Mouse (Mus musculus) intestine, embryonic 14.5 days (tissue): ENCODE measurements at regions not wholly inside any gene's neighbourhood (a gene's known extent, or its start where the extent isn't known, plus 50 kb on each side); places are given as distances from the start of the nearest gene placed in this dataset.

Source experiments
- ATAC-seq: fragments of 200-750 bp; cut with Nextera tagmentation; replicated peaks from 2 replicates; pipeline ENCODE4 v1.8.0; 2017; ENCODE audit warnings: low read depth, moderate number of reproducible peaks, moderate TSS enrichment, moderate library complexity; ENCODE audit not compliant: low FRiP score, low TSS enrichment
- DNase-seq: peaks from one replicate; pipeline ENCODE4 v3.0.0-alpha.2; 2018; ENCODE audit warnings: low spot score
- H3K27ac ChIP-seq: fragments of 300-500 bp; sonication (generic); 2 replicates; pipeline ENCODE4 v1.5.1; 2014; ENCODE audit warnings: low read depth, mild to moderate bottlenecking, control low read depth
- H3K27me3 ChIP-seq: fragments of 300-500 bp; sonication (generic); replicated peaks from 2 replicates; pipeline ENCODE4 v1.6.1; 2014; ENCODE audit warnings: low read length, control low read depth; ENCODE audit not compliant: control insufficient read depth, insufficient read depth
- H3K36me3 ChIP-seq: fragments of 300-500 bp; sonication (generic); 2 replicates; pipeline ENCODE4 v1.6.1; 2014; ENCODE audit warnings: low read length, control low read depth; ENCODE audit not compliant: control insufficient read depth, insufficient read depth
- H3K4me1 ChIP-seq: fragments of 300-500 bp; sonication (generic); replicated peaks from 2 replicates; pipeline ENCODE4 v1.6.1; 2014; ENCODE audit warnings: low read length, control low read depth, mixed read lengths; ENCODE audit not compliant: control insufficient read depth, insufficient read depth
- H3K4me2 ChIP-seq: fragments of 300-500 bp; sonication (generic); 2 replicates; pipeline ENCODE4 v1.6.1; 2014; ENCODE audit warnings: low read length
- H3K4me3 ChIP-seq: fragments of 300-500 bp; sonication (generic); 2 replicates; pipeline ENCODE4 v1.5.1; 2014; ENCODE audit warnings: low read depth, low read length, control low read depth, mixed read lengths
- H3K9ac ChIP-seq: fragments of 300-500 bp; sonication (generic); 2 replicates; pipeline ENCODE4 v1.6.1; 2014; ENCODE audit warnings: mild to moderate bottlenecking, low read length
- H3K9me3 ChIP-seq: fragments of 300-500 bp; sonication (generic); 2 replicates; pipeline ENCODE4 v1.6.1; 2016; ENCODE audit warnings: low read length, control low read depth; ENCODE audit not compliant: control insufficient read depth
- WGBS: fragments of 180-500 bp; shearing (Covaris S2); extraction: QIAGEN DNeasy Blood & Tissue Kit; methylation state at CpG from one replicate; pipeline ENCODE4 v1.1.7; 2014; 5-methylcytosine and 5-hydroxymethylcytosine counted together

- no peak overlapping the region for H3K4me2 ChIP-seq
- H3K36me3 ChIP-seq = no peaks in the 10 kb centered on the region
- no peak overlapping the region for H3K9ac ChIP-seq
- ATAC-seq (no peak), DNase-seq (no peak)
- H3K27me3 ChIP-seq = no peaks in the 10 kb centered on the region
- no peak overlapping the region for H3K27ac ChIP-seq
- H3K4me1 ChIP-seq = no peaks in the 10 kb centered on the region
- H3K4me3 ChIP-seq = no peak overlapping the region
- no peaks in the 10 kb centered on the region for H3K9me3 ChIP-seq
Measured at GRCm38 (mm10) chr12:118391654-118392053, 90.4 kb upstream of the Sp4 start.

GRCm38 (mm10) chr12:118381013-118381412 lies 79.8 kb upstream of the Sp4 start:
- DNase-seq = no peak
- Histone ChIP-seq H3K27ac (no peak overlapping the region), H3K4me3 (no peak overlapping the region), H3K4me1 (no peaks in the 10 kb centered on the region), H3K27me3 (no peaks in the 10 kb centered on the region), H3K36me3 (no peaks in the 10 kb centered on the region), H3K9ac (no peak overlapping the region), H3K9me3 (no peaks in the 10 kb centered on the region), H3K4me2 (no peak overlapping the region)
- ATAC-seq = no peak
- 81% methylated on average over 3 of the region's 3 CpGs for WGBS

- Histone ChIP-seq H3K4me3 (no peak overlapping the region), H3K27ac (no peak overlapping the region), H3K36me3 (no peaks in the 10 kb centered on the region), H3K9me3 (no peaks in the 10 kb centered on the region), H3K4me2 (no peak overlapping the region), H3K4me1 (no peaks in the 10 kb centered on the region), H3K27me3 (no peaks in the 10 kb centered on the region), H3K9ac (no peak overlapping the region)
- ATAC-seq = no peak
- DNase-seq = no peak
- WGBS = 80% methylated on average over 5 of the region's 5 CpGs
Measured at GRCm38 (mm10) chr12:118377898-118378297, 76.7 kb upstream of the Sp4 start.

DNA sequence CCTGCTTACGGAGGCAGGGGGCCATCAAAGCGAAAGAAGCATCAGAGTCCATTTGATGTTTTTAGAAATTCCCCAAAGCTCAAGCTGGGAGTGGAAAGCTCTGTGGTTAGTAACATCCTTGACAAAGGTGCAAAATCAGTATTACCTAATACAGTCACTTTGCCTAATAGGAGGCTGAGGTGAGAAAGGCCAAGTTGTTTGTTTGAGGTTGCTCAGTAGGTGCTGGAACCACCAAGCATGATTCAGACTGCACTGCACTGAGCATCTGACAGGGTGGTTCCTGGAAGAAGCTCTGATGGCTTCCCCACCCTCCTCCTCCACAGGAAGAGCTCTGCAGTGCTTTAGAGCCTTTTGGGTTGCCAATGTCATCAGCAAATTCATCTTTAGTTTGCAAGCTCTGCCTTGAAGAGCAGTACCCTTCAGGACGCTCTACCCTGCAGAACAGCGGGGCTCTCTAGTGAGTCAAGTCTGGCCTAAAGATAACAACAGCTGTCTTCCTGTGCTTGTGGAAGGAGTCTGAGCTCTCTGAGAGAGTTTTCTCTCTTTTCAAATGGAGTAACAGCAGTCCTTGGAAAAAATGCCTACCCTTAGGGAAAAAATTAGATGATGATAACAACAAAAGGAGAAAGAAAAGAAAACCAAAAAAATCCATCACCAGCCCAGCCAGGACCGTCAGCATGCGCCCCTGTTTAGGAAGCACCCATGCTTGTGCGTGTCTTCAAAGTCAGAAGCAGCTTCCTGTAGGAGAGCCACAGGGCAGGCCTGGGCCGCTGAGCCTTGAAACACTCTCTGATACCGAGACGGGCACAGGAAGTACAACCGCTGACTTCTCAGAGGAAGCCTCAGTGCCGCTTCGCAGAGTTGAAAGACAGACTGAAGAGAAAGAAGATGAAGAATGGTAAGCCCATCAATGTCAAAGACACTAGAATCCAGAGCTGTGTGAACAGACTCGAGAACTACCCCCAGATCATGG lies 75.6 kb upstream of the Sp4 start:
- Histone ChIP-seq H3K4me3 (no peak overlapping the region), H3K4me2 (no peak overlapping the region), H3K27ac (no peak overlapping the region), H3K4me1 (no peaks in the 10 kb centered on the region), H3K27me3 (no peaks in the 10 kb centered on the region), H3K36me3 (no peaks in the 10 kb centered on the region), H3K9me3 (no peaks in the 10 kb centered on the region), H3K9ac (no peak overlapping the region)
- WGBS = 73% methylated on average over 14 of the region's 14 CpGs
- no peak for ATAC-seq
- DNase-seq = peak; percentile 39

DNA sequence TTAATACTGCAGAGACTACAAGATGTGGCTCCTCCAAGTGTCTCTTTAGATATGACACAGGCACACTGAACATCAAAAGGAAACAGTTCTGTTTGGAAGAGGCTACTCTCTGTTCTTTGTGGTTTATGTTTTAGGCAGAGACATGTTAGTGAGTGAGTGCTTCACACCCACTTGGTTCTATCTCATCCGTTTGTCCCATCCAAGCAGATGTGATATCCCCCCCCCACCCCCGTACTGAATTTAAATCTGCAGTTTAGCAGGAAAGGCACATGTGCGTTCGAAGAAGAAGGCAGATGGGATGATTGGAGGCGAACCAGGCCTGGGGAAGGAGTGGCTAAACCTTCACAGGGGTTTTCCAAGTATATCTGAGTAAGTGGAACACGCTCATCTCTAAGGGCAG lies 72.0 kb upstream of the Sp4 start:
- WGBS = 68% methylated on average over 6 of the region's 6 CpGs
- Histone ChIP-seq H3K4me2 (no peak overlapping the region), H3K27me3 (no peaks in the 10 kb centered on the region), H3K4me3 (no peak overlapping the region), H3K27ac (no peak overlapping the region), H3K36me3 (no peaks in the 10 kb centered on the region), H3K9me3 (no peaks in the 10 kb centered on the region), H3K9ac (no peak overlapping the region), H3K4me1 (no peaks in the 10 kb centered on the region)
- ATAC-seq (no peak), DNase-seq (no peak)

GRCm38 (mm10) chr12:118371905-118372304 lies 70.7 kb upstream of the Sp4 start:
- Histone ChIP-seq H3K9me3 (no peaks in the 10 kb centered on the region), H3K4me2 (no peak overlapping the region), H3K27ac (no peak overlapping the region), H3K4me1 (no peaks in the 10 kb centered on the region), H3K27me3 (no peaks in the 10 kb centered on the region), H3K9ac (no peak overlapping the region), H3K4me3 (no peak overlapping the region), H3K36me3 (no peaks in the 10 kb centered on the region)
- DNase-seq (peak; percentile 38), ATAC-seq (no peak)
- 76% methylated on average over 4 of the region's 4 CpGs for WGBS

DNA sequence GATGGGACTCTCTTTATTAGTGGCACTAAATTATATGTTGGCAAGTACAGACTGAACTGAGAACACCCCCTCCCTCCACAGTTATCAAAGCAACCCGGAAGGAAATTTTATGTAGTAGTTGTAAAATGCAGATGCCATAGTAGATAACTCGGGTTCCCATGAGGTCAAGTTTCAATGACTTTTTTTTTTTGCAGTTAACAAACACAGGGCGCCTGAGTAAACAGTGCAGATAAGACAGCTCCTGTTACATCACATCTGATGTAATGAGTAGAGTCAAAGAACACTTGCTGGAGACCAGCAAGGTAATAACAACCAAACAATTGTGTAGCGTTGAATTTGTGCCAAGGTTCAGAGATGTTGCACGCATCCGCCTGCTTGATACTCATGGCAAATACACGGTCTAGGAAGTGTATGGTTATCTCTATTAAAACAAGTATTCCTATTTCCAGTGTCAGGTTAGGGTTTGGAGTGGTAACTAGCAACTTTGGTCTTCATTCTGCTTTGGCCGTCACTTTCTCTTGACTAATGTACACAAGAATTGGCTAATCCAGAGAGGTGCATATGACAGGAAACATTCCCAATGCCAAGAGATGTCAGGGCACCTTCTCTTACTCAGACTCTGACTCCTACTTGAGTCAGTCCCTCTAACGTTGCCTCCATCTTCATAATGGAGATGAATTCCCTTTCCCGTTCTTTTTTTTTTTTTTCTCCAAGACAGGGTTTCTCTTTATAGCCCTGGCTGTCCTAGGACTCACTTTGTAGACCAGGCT lies 66.3 kb upstream of the Sp4 start:
- no peaks in the 10 kb centered on the region for H3K27me3 ChIP-seq
- H3K36me3 ChIP-seq = no peaks in the 10 kb centered on the region
- no peaks in the 10 kb centered on the region for H3K4me1 ChIP-seq
- ATAC-seq = peak; percentile 82; the same call in 1 of the 2 replicates
- WGBS = 56% methylated on average over 10 of the region's 10 CpGs
- H3K27ac ChIP-seq = no peak overlapping the region
- H3K9ac ChIP-seq = no peak overlapping the region
- no peak overlapping the region for H3K4me2 ChIP-seq
- no peak overlapping the region for H3K4me3 ChIP-seq
- H3K9me3 ChIP-seq = no peaks in the 10 kb centered on the region
- peak; percentile 35 for DNase-seq

- ATAC-seq (no peak), DNase-seq (peak; percentile 13)
- Histone ChIP-seq H3K36me3 (no peaks in the 10 kb centered on the region), H3K4me2 (no peak overlapping the region), H3K9me3 (no peaks in the 10 kb centered on the region), H3K27ac (no peak overlapping the region), H3K4me3 (no peak overlapping the region), H3K9ac (no peak overlapping the region), H3K27me3 (no peaks in the 10 kb centered on the region), H3K4me1 (no peaks in the 10 kb centered on the region)
- WGBS = 83% methylated on average over 7 of the region's 7 CpGs
Measured at GRCm38 (mm10) chr12:118352866-118353265, 51.6 kb upstream of the Sp4 start.
